Mouse (Mus musculus) liver, embryonic 14.5 days (tissue): Measurements from ENCODE around the gene Npm1.

Source experiments
- CTCF ChIP-seq: IDR thresholded peaks from 2 replicates; pipeline ENCODE4 v1.5.1; 2016; ENCODE audit warnings: antibody characterized with exemption, low read depth, control low read depth
- EP300 ChIP-seq: IDR thresholded peaks from 2 replicates; pipeline ENCODE4 v1.6.1; 2016; ENCODE audit warnings: antibody characterized with exemption, low read depth

DNA sequence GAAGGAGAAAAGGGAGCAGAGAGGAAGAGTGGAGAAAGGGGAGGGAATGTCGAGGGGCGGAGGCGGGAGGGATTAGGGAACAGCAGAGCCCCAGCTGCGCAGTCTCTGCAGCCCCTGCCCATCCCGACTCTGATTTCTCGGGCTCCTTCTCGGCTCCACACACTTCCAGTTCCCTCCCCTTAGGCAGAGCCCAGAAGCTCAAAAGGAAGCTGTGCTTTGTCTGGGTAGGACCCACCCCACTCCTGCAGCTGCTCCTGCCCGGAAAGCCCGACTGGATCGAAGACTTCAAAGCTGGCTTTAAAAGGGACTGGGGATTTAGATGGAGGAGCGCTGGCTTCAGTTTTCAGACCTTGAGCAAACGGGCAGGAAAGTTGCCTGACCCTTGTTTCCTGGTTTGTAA lies 30.7 kb upstream of the Npm1 start:
- no peak for TF ChIP-seq CTCF
- TF ChIP-seq EP300, result no peak
